Mouse (Mus musculus): ENCODE results near the gene Sirt7.

DNA sequence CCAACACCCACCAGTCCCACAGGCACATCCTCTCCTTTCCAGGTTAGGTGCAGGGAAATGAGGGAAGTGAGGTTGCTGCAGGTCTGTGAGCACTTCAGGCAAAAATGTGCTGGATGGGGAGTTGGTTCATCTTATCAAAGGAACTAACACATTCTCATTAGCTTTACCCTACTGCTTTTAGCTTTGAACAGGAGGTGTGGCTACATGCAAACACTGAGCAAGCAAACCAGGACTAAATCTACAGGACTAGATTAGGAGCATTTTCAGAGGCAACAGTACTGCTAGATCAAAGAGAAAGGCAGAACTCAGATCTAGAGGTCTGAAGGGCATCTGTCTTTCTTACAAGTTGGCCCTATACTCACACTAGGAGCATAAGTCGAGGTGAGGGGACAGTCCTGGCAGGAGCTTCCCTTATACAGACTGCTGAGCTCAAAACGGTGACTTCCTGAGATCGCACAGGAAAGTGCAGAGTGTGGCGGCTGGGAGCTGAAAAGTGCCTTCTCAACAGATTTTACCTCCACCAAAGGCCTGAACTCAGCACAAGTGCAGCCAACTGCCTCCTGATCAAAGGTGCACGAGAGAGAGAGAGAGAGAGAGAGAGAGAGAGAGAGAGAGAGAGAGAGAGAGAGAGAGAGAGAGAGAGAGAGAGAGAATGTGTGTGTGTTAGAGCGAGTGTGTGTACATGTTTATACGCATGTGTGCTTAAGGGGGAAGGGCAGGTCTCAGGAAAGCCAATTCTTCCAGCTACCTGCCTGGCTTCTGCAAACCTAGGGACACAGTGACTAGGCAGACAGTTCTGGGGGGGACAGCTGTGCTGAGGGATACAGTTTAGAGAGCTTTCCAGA lies 6.1 kb upstream of the Sirt7 start:
- no peak for TF ChIP-seq TAL1 (IDR thresholded peaks at IDR 0.05; ENCODE audit: low read length)
- TF ChIP-seq GATA1 (IDR thresholded peaks at IDR 0.05; ENCODE audit: low read length) = no peak

All from erythroblast, embryonic 14.5 days (primary cell).